Mouse (Mus musculus) CH12.LX (cell line): Measurements from ENCODE around the gene Clint1.

ENCODE experiments used
- BHLHE40 ChIP-seq: IDR thresholded peaks from 2 replicates; pipeline ENCODE4 v1.6.1; 2011; ENCODE audit warnings: mild to moderate bottlenecking, low read depth, low read length, improper control_type of control experiment
- CTCF ChIP-seq, 2 experiments: IDR thresholded peaks in 1 of 2; conservative IDR thresholded peaks in 1 of 2; 2 replicates each; pipeline ENCODE4 v1.5.1; 2011 to 2012; ENCODE audit warnings: low read depth in 2 of 2, low read length in 2 of 2, improper control_type of control experiment in 1 of 2, inconsistent platforms in 1 of 2, mild to moderate bottlenecking in 1 of 2, moderate library complexity in 1 of 2
- E2F4 ChIP-seq: IDR thresholded peaks from 2 replicates; pipeline ENCODE4 v1.6.1; 2011; ENCODE audit warnings: low read depth, low read length, improper control_type of control experiment; ENCODE audit not compliant: insufficient replicate concordance
- EP300 ChIP-seq: IDR thresholded peaks from 2 replicates; pipeline ENCODE4 v1.6.1; 2011; ENCODE audit warnings: low read length, improper control_type of control experiment
- GABPA ChIP-seq: IDR thresholded peaks from 2 replicates; pipeline ENCODE4 v1.6.1; 2012; ENCODE audit warnings: low read depth, low read length, improper control_type of control experiment, inconsistent platforms; ENCODE audit not compliant: insufficient replicate concordance
- MAFK ChIP-seq: IDR thresholded peaks from 2 replicates; pipeline ENCODE4 v1.6.1; 2011; ENCODE audit warnings: low read length, improper control_type of control experiment; ENCODE audit not compliant: insufficient replicate concordance
- MAX ChIP-seq: IDR thresholded peaks from 2 replicates; pipeline ENCODE4 v1.6.1; 2011; ENCODE audit warnings: low read length, improper control_type of control experiment
- MYC ChIP-seq: IDR thresholded peaks from 2 replicates; pipeline ENCODE4 v1.6.1; 2011; ENCODE audit warnings: low read depth, mild to moderate bottlenecking, improper control_type of control experiment, low read length
- NRF1 ChIP-seq: IDR thresholded peaks from 2 replicates; pipeline ENCODE4 v1.6.1; 2014; ENCODE audit warnings: low read depth, mild to moderate bottlenecking, inconsistent platforms, low read length, improper control_type of control experiment, moderate library complexity
- POLR2A ChIP-seq: IDR thresholded peaks from 2 replicates; pipeline ENCODE4 v1.6.1; 2011; ENCODE audit warnings: low read depth, mild to moderate bottlenecking, improper control_type of control experiment, low read length
- RCOR1 ChIP-seq: conservative IDR thresholded peaks from 2 replicates; pipeline ENCODE4 v1.6.1; 2012; ENCODE audit warnings: low read depth, mild to moderate bottlenecking, inconsistent platforms, low read length, improper control_type of control experiment
- SMC3 ChIP-seq: IDR thresholded peaks from 2 replicates; pipeline ENCODE4 v1.6.1; 2011; ENCODE audit warnings: low read depth, low read length, improper control_type of control experiment
- USF1 ChIP-seq: IDR thresholded peaks from 2 replicates; pipeline ENCODE4 v1.6.1; 2014; ENCODE audit warnings: low read depth, mild to moderate bottlenecking, inconsistent platforms, low read length, improper control_type of control experiment

DNA sequence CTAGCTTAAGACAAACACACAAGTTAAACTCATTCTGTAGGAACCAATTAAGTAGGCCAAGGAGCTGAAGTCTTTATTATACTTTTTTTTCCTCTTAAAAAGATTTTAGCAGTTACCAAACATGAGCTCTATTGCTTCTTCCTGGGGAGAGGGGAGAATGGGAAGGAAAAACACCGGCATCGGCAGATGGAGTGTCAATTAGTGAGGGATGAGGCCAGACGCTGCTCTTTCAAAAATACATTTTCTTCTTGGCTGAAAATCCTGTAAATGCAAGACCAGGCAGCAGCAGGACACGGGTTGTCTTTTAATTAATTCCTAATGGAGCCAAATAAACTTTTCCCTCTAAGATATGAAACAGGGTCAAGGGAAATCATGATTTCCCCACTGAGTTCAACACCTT is 94.9 kb downstream of the Clint1 start:
- TF ChIP-seq CTCF (conservative IDR thresholded peaks at IDR 0.05 in 1 of 2, IDR thresholded peaks at IDR 0.05 in 1 of 2; ENCODE audit: low read depth in 2 of 2, low read length in 2 of 2) (no peak), BHLHE40 (no peak), NRF1 (no peak), POLR2A (no peak), GABPA (no peak), E2F4 (no peak), EP300 (no peak), RCOR1 (no peak), SMC3 (no peak), USF1 (no peak), MYC (no peak), MAX (no peak), MAFK (no peak)
